Mouse (Mus musculus) left cerebral cortex, adult 2 months (tissue): Measurements from ENCODE around the gene Apba1. TPM values are rescaled to one million over a fixed set of nuclear protein-coding genes. Genes with fewer than 3 reads are reported as not detected.

Source experiments
- DNase-seq, 2 experiments: peaks; one replicate each; pipeline ENCODE4 v3.0.0; 2021 to 2022; ENCODE audit warnings: low spot score in 2 of 2, mixed read lengths in 1 of 2; ENCODE audit errors: extremely low spot score in 1 of 2
- H3K27ac ChIP-seq: fragments of 200-600 bp; 2 replicates; pipeline ENCODE4 v1.8.1; 2022
- H3K4me3 ChIP-seq: fragments of 200-600 bp; 2 replicates; pipeline ENCODE4 v1.8.1; 2022
- CTCF ChIP-seq: fragments of 200-600 bp; IDR thresholded peaks from 2 replicates; pipeline ENCODE4 v1.8.1; 2022; ENCODE audit warnings: antibody characterized with exemption, mild to moderate bottlenecking, moderate library complexity
- intact Hi-C: fragments of 180-260 bp; cut with DNase I; formaldehyde crosslinking; loops from one replicate; pipeline ENCODE4 v1.15.1; 2025
- total RNA-seq, 2 experiments: library from RNA; stranded (reverse); gene quantifications; 2 replicates each; pipeline ENCODE4 v1.2.3; 2021

Gene Apba1
- total RNA-seq, 2 experiments from 2014 or later: 127 to 134 TPM

- no peak for DNase-seq
- no peak; the same call in 1 of the 2 replicates for TF ChIP-seq CTCF
- Histone ChIP-seq H3K27ac (peak overlapping the region; percentile 37; the same call in 1 of the 2 replicates), H3K4me3 (no peak overlapping the region)
- intact Hi-C loops: loop anchor here (5.0 kb wide), 1 partner anchor 57 kb away; no protein-coding TSS in a partner anchor
Observed at GRCm38 (mm10) chr19:23919384-23920219, 160.9 kb downstream of the Apba1 start.

GRCm38 (mm10) chr19:23920220-23920544 lies 161.5 kb downstream of the Apba1 start:
- Histone ChIP-seq H3K4me3 (no peak overlapping the region), H3K27ac (peak overlapping the region; percentile 37; the same call in 1 of the 2 replicates)
- no peak for DNase-seq
- TF ChIP-seq CTCF: no peak
- intact Hi-C loops: loop anchor here (5.0 kb wide), 1 partner anchor 58 kb away; no protein-coding TSS in a partner anchor

GRCm38 (mm10) chr19:23922601-23923000 lies 163.9 kb downstream of the Apba1 start:
- H3K27ac ChIP-seq: peak overlapping the region; percentile 56
- no peak overlapping the region for H3K4me3 ChIP-seq
- intact Hi-C loops: loop anchor here (5.0 kb wide), 1 partner anchor 60 kb away; no protein-coding TSS in a partner anchor
- peak in 1 of 2 experiments; percentile 22 for DNase-seq
- no peak for TF ChIP-seq CTCF

GRCm38 (mm10) chr19:23924057-23924456 lies 165.4 kb downstream of the Apba1 start:
- Histone ChIP-seq H3K27ac (no peak overlapping the region), H3K4me3 (no peak overlapping the region)
- TF ChIP-seq CTCF: no peak
- DNase-seq: no peak
- intact Hi-C loops: loop anchor here (5.0 kb wide), 1 partner anchor 62 kb away; no protein-coding TSS in a partner anchor

GRCm38 (mm10) chr19:23924791-23925190 lies 166.1 kb downstream of the Apba1 start:
- intact Hi-C loops: loop anchor here (5.0 kb wide), 1 partner anchor 62 kb away; no protein-coding TSS in a partner anchor
- Histone ChIP-seq H3K4me3 (no peak overlapping the region), H3K27ac (no peak overlapping the region)
- no peak for TF ChIP-seq CTCF
- no peak for DNase-seq

GRCm38 (mm10) chr19:23925541-23925940 lies 166.9 kb downstream of the Apba1 start:
- no peak overlapping the region for H3K4me3 ChIP-seq
- no peak for TF ChIP-seq CTCF
- intact Hi-C loops: no loop called here
- H3K27ac ChIP-seq: no peak overlapping the region
- DNase-seq: no peak

- no peak; the same call in none of the 2 replicates for TF ChIP-seq CTCF
- intact Hi-C loops: no loop called here
- Histone ChIP-seq H3K4me3 (no peak overlapping the region), H3K27ac (no peak overlapping the region)
- peak; percentile 55 to 64 for DNase-seq
Observed at GRCm38 (mm10) chr19:23930826-23931225, 172.1 kb downstream of the Apba1 start.

- TF ChIP-seq CTCF: no peak
- Histone ChIP-seq H3K27ac (no peak overlapping the region), H3K4me3 (no peak overlapping the region)
- intact Hi-C loops: no loop called here
- DNase-seq: no peak
Observed at GRCm38 (mm10) chr19:23941422-23941949, 182.8 kb downstream of the Apba1 start.

- H3K4me3 ChIP-seq: no peak overlapping the region
- no peak for TF ChIP-seq CTCF
- H3K27ac ChIP-seq: no peak overlapping the region
- intact Hi-C loops: no loop called here
- no peak for DNase-seq
Observed at GRCm38 (mm10) chr19:23942886-23943285, 184.2 kb downstream of the Apba1 start.

- H3K27ac ChIP-seq: no peak overlapping the region
- DNase-seq: no peak
- intact Hi-C loops: no loop called here
- TF ChIP-seq CTCF: no peak
- no peak overlapping the region for H3K4me3 ChIP-seq
Observed at GRCm38 (mm10) chr19:23946026-23946685, 187.5 kb downstream of the Apba1 start.

GRCm38 (mm10) chr19:23946751-23947150 lies 188.1 kb downstream of the Apba1 start:
- no peak overlapping the region for H3K27ac ChIP-seq
- TF ChIP-seq CTCF: no peak
- DNase-seq: no peak
- H3K4me3 ChIP-seq: no peak overlapping the region
- intact Hi-C loops: no loop called here

GRCm38 (mm10) chr19:23947871-23948270 lies 189.2 kb downstream of the Apba1 start:
- H3K27ac ChIP-seq: no peak overlapping the region
- no peak for TF ChIP-seq CTCF
- no peak for DNase-seq
- no peak overlapping the region for H3K4me3 ChIP-seq
- intact Hi-C loops: no loop called here
